Mouse (Mus musculus): ENCODE data around the gene Pde4b.
"Not testable (repeated sequence)": the region's sequence is repeated elsewhere in the genome, so short reads cannot be mapped to it uniquely, and the experiment has no call there.

Pde4b gene

GRCm38 (mm10) chr4:102484738-102485137 lies 397.4 kb downstream of the Pde4b start:
- DNase-seq = peak; percentile 18

DNA sequence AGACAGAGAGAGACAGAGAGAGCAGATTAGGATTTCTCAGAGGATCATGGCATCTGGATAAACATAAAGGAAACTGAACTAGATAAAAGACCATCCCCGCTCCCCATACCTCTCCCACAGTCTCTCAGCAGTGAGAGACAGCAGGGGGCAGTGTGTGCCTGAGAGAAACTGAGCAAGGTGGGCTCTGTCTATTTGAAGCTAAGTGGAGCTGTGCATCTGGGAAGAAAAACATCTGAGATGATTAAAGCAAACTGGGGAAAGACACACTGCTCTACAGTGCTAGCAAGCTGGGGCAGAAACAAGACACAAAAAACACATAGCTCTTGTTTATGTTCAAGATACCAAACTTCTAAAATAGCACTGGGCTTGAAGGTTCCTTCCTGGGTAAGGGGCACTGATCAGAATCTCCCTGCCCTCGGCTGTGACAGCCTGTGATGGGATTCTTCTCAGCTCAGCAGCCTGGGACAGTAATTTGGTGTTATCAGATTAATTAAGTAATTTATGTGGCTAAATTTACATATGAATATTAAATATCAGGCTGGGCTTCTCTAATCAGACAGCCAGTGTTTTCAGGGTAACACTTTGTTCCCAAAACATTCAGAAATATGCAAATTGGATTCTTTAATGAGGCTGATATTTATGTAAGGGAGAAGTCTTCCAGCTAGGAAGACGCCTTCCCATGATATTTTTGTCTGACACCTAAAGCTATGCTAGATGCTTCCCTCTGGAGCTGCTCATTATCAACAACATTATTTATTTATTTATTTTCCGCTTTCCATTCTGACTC lies 399.0 kb downstream of the Pde4b start:
- DNase-seq = peak; percentile 34

DNA sequence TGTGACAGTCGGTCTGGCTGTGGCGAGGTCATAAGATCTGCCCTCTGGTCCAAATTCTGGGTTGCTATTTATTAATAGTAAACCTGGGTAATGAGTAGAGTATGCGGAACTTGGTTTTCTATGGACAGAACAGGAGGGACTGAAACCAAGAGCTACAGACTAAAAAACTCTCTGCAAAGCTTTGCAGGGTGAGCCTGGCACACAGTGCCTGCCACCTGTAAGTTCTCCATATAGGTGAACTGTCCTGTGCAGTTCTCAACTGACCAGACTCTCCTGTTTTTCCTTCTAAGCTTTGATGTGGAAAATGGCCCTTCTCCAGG lies 399.5 kb downstream of the Pde4b start:
- no peak for DNase-seq

DNA sequence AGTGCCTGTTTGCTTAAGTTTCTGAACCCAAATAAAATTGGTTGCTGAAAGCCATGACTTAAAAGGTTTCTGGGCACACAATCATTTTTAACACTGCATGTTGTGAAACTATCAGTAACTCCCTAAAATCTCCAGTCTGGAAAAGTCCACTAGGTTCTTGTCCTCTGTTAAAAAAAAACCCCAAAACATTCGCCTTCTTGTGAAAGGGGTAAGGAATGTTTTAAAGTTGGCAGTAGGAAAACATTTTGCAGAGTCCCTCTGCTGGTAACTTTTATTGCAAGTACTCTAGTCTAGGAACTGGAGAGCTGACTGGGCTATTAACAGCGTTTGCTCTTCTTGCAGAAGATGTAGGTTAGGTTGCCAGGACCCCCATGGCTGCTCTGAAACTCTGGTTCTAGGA lies 400.7 kb downstream of the Pde4b start:
- DNase-seq = no peak

DNA sequence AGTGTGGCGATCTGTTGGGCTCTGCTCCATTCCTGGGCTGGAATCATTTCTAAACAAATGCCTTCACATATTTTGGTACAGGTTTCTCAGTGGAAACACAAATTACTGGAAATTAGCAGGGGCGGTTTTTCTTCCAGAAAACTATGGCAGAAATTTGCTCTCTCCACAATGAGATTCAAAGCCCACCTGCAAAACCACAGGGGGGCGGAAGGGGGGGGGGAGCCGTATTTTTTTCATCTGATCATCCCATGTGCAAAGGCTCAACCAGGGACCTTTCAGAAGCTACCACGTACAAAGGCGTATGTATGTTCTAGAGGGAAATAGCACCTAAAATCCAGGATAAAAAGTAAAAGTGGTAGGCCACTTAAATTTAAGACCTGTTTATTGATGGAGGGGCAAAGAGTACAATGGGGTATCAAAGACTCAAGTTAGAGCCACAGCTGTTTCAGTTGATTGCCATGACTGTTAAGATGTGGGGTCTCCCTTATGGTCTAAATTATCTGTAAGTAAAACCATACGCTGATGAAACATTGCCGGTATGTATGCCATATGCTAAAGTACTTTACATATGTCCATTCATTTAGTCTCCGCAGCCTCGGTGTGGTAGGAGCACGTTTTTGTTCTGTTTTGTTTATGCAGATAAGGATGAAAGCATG lies 404.3 kb downstream of the Pde4b start:
- no peak for DNase-seq

GRCm38 (mm10) chr4:102492911-102493310 lies 405.6 kb downstream of the Pde4b start:
- no peak for DNase-seq

GRCm38 (mm10) chr4:102493342-102494128 lies 406.2 kb downstream of the Pde4b start:
- no peak for DNase-seq

GRCm38 (mm10) chr4:102494203-102494602 lies 406.9 kb downstream of the Pde4b start:
- DNase-seq = not testable (repeated sequence)

- DNase-seq = no peak
Measured at GRCm38 (mm10) chr4:102495001-102495400, 407.7 kb downstream of the Pde4b start.

DNA sequence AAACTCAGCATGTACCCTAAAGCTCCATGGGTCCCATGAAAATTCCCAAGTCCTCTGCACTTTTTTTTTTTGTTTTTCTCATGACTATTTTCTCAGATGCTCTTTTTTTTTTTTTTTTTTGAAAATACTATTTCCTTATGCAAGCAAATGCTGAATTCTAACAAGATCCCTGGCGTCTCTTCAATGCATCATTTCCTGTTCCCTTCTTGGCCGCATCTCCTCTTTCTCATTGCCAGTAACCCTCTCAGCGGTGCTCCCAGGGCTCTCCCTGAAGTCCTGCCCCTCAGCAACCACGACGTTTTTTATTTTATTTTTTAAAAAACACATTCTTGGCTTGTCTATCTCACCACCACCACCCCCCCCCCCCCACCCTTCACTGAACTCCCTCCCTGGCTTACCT lies 408.1 kb downstream of the Pde4b start:
- no peak for DNase-seq

DNA sequence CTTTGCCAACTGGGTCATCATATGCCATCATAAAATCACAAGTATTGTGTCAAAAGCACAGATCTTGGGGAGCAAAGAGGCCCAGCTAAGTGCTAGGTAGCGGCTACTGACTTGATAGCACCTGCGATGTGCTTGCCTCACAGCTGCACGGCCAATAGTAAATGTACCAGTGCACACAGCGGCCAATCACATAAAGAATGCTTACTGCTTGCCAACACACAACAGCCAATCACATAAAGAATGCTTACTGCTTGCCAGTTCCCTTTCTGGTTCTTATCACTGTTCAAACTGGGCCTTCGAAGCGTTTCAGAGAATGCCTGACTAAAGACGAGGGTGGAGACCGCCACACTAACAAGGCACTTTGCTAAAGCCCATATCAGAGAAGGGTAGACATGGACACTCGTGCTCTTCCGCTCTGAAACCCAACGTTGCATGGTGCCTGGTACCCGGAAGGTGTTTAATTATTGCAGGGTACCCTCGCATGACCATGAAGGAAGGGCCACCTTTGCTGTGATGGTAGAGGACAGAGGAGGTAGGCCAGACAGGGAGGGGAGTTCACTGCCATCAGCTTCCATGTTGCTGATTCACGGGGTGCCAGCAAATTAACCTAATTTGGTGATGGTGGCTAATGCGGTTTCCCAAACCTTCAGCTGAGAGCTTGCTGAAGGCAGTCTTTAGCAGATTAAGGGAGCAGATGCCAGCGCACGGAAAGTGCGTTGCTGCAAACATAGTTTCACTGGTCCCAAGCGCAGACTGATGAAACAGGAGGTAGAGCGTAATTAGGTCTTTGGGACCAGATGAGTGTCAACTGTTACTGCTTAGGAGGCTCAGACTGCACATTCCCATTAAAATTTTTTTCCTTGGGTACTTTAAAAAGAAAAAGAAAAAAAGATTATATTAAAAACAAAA lies 409.2 kb downstream of the Pde4b start:
- DNase-seq = no peak

DNA sequence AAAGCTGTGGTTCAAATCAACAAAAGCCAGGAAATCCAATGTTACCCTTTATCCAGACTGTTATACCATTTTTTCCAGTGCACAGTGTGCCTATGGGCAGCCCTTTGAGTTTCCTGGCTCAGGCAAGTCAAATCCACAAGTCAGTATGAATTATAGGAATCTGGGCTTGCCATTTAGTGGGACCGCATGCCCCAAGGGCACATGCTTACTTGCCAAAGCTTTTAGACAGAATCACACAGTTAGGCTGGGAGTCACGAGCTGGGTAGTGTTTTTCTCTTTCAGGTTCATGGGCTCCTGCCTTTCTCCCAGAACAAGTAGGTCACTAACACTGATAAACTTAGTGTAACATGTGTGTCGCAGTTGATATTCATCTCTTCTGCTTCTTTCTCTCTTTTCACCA lies 409.9 kb downstream of the Pde4b start:
- DNase-seq = no peak

DNA sequence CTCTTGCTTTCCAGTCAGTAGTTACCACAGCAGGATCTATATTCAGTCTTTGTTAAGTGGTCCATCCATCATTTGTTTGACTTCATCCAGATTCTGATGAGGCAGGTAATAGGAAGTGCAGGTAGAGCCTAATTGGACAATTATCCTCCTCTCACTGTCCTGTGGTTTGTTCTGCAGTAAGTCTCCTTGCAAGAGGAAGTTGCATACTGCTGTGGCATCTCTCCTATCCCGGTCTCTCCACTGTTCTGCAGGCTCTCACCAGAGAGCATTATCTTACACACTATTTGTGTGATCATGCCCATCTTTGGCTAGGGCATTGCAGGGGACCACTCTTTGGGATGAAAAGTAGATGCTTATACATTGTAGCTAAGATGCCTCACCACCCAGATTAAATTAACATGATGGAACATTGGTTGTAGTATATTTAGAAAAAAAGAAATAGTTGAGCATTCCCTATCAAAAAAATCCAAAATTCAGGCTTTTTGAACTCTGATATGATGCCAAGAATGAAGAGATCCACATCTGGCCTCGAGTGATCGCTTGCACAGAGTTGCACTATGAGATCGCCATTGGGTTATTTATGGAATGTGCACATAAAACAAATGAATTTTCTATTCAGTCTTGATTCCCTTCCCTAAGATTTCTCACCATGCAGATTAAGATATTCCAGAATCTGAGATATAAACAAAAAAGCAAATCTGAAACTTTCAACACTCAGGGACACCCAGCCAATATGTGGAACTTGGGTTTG lies 411.0 kb downstream of the Pde4b start:
- no peak for DNase-seq

DNA sequence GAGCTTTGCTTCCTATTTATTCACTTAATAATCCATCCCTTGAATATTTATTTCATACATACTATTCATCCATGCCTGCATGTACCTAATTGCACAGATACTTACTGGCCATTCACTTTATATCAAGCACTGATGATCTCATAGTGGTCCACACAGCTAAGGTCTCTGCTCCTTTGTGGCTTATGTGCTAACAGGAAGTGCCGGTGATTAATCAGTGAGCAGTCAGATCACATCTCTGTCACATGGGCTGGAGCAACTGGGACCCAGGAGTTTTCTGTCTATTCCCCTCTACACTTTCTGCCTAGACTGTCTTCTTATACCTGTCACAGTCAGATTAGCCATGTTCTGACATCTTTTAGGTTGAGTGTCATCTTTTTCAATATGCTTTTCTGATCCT lies 411.6 kb downstream of the Pde4b start:
- DNase-seq = no peak

DNA sequence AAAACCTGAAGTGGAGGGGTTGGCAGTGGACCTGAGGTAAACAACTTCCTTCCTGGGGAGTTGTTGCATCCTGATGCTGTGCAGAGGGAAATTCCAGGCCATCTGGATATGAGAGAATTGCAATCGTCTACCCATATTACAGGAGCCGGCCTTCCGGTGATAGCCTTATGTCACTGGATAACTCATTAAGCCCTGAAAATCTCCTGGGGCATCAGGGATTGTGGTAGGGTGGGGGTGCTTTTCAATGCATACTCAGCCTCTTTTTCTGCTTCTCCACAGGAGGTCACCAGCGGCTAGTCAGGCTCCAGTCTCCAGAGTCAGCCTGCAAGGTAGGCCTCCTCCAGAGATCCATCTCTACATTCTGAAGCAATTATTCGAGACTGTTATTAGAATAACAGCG lies 418.4 kb downstream of the Pde4b start:
- no peak for DNase-seq

GRCm38 (mm10) chr4:102506376-102507280 lies 419.3 kb downstream of the Pde4b start:
- DNase-seq = no peak

DNA sequence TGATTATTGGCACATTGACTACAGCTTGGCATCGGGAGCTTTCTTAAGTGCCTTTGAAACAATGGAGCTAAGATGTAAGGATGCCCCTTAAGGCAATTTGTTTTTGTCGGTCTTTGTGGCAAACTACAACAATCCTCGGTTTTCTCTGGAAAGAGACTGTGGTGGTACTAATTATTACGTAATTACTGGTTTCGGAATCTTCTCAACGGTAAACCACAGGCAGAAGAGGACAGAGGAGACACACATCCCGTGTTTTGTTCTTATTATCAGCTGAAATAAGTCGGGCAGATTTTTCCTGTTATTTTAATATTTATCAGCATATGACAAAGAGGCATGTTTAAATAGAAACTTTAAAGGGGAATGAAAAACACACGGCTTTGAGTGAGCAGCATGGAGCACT lies 420.0 kb downstream of the Pde4b start:
- DNase-seq = no peak

DNA sequence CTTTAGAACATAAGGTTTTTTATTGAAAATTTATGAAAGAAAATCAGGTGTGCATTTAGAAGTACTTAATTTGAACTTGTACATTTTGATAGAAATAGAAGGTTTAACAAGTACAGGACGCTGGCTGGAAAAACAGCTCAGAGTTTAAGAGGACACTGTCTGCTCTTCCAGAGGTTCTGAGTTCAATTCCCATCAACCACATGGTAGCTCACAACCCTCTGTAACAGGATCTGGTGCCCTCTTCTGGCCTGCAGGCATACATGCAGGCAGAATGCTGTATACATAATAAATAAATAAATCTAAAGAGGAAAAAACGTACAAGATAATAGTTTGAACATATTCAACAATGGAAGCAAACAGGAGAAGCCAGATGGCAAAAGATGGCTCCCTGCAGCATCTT lies 420.4 kb downstream of the Pde4b start:
- no peak for DNase-seq

- no peak for DNase-seq
Measured at GRCm38 (mm10) chr4:102510061-102510460, 422.7 kb downstream of the Pde4b start.

DNA sequence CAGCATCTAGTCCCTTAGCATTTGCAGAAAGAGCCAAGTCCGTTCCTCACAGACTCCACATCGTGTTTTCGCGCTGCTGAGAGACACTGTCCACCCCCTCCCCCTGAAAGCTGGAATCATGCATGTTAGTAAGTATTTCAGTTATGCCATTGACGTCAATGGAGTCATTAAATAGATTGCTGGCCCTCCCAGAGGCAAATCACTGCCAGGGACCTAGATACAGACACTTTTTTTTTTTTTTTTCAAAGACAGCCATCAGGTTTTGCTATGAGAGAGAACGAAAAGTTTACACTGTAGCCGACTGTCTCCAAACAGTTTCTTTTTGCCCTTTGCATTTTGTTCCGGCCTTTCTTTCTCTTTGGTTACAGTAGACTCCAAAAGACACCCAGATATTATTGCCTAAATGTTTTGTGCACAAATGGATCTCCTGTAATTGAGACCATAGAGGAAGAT lies 423.6 kb downstream of the Pde4b start:
- DNase-seq = peak; percentile 61

DNA sequence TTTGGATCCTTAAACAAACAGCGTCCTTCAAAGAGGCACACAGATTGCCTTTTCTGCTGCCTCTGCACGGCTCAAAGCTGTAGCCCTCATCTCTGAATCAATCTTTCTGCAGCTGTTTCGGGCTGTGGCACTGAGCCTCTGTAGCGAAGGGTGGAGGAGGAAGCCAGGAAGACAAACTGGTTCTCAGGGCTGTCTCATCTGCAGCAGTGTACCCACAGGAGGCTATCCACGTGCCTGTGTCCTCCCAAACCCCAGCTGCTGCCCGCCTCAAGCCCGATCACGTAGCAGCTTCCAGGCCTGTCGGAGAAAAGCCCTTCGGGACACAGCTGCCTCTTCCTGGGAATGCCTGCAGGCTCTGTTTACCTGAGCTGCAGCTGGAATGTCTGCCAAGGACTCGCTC lies 424.2 kb downstream of the Pde4b start:
- peak; percentile 23 for DNase-seq

Measured in right cerebral cortex, postnatal 14 days (tissue).